Mouse (Mus musculus): ENCODE results near the gene Cct4.

GRCm38 (mm10) chr11:23049642-23050041 lies 59.3 kb downstream of the Cct4 start:
- TF ChIP-seq CTCF (IDR thresholded peaks at IDR 0.05 in 2 of 3, conservative IDR thresholded peaks at IDR 0.05 in 1 of 3; ENCODE audit: control insufficient read depth in 1 of 3, insufficient read depth in 1 of 3, low read depth in 2 of 3, low read length in 3 of 3, poor library complexity in 1 of 3, severe bottlenecking in 1 of 3) = no peak
- no peak for TF ChIP-seq POLR2A (IDR thresholded peaks at IDR 0.05; ENCODE audit: control insufficient read depth in 1 of 2, insufficient read depth in 1 of 2, low read depth in 1 of 2, low read length in 2 of 2, poor library complexity in 1 of 2)
- no peak for TF ChIP-seq EP300 (IDR thresholded peaks at IDR 0.05; ENCODE audit: low read depth in 1 of 2, low read length in 2 of 2)
- TF ChIP-seq ZNF384 (IDR thresholded peaks at IDR 0.05; ENCODE audit: low read depth, low read length) = no peak
- TF ChIP-seq MAZ (IDR thresholded peaks at IDR 0.05; ENCODE audit: low read depth, low read length) = no peak
- TF ChIP-seq CHD1 (IDR thresholded peaks at IDR 0.05; ENCODE audit: low read depth, low read length) = no peak
- no peak for TF ChIP-seq SMC3 (IDR thresholded peaks at IDR 0.05; ENCODE audit: low read depth, low read length)
- no peak for TF ChIP-seq TBP (IDR thresholded peaks at IDR 0.05; ENCODE audit: low read depth, low read length)
- TF ChIP-seq USF1 (IDR thresholded peaks at IDR 0.05; ENCODE audit: low read depth, low read length) = no peak

Measured in MEL (cell line).